Mouse (Mus musculus) CD8-positive naive resting alpha-beta T cell, adult 2 months (primary cell): ENCODE data around the gene Sec63.

Experiments used
- DNase-seq, 2 experiments: peaks; one replicate each; pipeline ENCODE4 v3.0.0; 2022; ENCODE audit warnings: low read depth in 2 of 2, low spot score in 2 of 2

Gene Sec63

DNA sequence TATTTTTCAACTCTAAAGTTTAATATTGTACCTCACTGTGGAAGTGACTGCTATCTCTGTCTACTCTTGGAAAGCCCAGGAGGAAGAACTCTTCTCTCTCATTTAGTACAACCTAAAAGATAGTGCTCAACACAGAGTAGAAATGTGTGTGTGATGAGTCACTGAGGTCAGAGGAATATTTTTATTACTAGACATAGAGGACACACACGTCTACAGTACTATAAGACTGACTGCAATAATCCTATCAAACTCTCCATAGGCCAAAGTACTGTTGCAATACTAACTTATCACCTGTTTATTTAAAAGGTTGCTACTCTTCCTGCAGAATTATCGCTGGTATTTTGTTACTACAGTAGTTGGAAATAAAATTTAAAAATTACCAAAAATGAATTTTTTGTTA is 68.7 kb downstream of the Sec63 start:
- DNase-seq, result no peak

GRCm38 (mm10) chr10:42830409-42830808 is 69.1 kb downstream of the Sec63 start:
- DNase-seq, result no peak

- DNase-seq, result peak; percentile 18 to 44
These were observed 71.4 kb downstream of the Sec63 start for GRCm38 (mm10) chr10:42832677-42833076.

- DNase-seq, result no peak
These were observed 72.8 kb downstream of the Sec63 start for GRCm38 (mm10) chr10:42833871-42834727.

GRCm38 (mm10) chr10:42838106-42838505 is 76.8 kb downstream of the Sec63 start:
- no peak for DNase-seq

- DNase-seq, result peak; percentile 32 to 49
These were observed 77.4 kb downstream of the Sec63 start for GRCm38 (mm10) chr10:42838736-42839135.

GRCm38 (mm10) chr10:42840036-42840435 is 78.7 kb downstream of the Sec63 start:
- DNase-seq, result no peak

DNA sequence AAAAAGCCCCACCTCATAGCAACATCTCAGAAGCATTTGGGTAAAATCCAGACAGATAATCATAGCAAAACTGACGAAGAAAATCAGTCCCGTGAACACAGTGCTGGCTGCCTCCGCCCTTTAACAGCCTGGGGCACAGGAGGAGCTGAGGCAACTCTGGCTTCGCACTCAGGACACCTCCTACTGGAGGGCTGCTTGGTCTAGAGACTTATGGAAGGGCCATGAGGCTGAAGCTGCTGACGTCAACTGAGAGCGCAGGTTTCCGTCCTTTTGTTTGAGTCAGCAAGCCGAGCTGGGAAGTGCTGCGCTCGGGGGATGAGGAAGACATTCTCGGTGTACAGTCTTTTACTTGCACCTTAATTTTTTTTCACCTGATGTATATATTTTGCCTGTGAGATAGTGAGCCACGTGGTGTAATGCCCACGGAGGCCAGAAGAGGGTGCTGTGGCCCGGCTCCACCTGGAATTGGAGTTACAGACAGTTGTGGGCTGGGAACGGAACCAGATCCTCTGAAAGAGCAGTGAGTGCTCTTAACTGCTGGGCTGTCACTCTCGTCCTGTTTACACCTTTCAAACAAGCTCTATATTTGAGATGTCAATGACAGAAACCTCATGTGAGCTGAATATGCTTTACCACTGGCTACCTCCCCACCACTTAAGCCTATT is 80.4 kb downstream of the Sec63 start:
- peak in 1 of 2 experiments; percentile 58 for DNase-seq

DNA sequence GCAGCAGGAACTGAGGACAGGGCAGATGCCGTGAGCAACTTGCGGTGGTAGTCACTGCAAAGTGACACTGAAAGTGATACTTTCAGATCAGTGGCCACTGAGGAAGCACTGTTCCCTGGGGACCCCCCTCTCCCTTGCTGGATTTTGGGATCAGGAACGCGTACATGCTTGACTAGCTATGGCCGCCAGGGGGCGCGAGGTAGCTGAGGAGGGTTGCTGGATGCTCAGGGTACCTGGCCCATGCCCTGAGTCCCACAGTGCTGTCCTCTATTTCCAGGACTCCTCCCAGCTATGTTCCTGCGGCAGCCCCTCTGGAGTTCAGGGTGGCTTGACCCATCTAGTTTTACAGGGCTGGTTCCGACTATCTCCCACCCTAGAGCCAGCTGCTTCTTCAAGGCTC is 81.1 kb downstream of the Sec63 start:
- peak; percentile 71 to 73 for DNase-seq

DNA sequence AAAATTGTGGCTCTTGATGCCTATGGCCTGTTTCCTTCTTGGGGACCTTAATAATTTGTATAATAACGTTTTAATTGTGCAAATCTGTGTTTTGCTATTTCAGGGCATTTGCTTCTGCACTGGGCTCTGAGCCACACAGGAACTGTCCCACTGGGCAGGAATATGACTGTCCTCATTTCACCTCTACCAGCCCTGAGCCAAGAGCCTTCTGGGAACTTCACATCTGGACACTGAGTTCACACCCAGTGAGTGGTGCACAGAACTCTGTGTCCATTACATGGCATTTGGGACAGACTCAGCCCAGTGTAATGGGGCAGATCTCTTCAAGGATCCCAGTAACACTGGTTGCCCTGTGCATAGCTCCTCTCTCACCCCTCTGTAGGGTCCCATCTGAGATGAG is 82.1 kb downstream of the Sec63 start:
- DNase-seq, result no peak

DNA sequence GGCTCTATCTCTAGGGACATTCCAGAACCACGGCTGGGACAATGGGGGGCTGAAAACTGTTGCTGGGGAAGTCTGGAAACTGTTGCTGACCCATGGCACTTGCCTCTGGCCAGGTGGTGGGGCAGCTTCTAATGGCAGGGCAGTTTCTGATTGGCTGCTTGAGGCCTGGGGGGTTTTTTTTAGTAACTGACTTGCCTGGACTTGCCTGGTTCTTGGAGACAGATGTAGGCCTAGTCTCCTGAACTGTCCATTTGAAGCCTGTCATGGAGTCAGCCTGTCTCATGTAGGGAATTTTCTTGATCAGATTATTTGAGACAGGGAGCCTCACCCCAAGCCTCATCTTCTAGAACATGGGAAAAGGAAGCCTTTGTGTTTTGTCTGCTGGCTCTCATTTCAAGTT is 84.2 kb downstream of the Sec63 start:
- DNase-seq, result no peak

GRCm38 (mm10) chr10:42848179-42849080 is 87.1 kb downstream of the Sec63 start:
- DNase-seq, result no peak

- DNase-seq, result peak; percentile 39 to 55
These were observed 87.7 kb downstream of the Sec63 start for GRCm38 (mm10) chr10:42849081-42849400.

DNA sequence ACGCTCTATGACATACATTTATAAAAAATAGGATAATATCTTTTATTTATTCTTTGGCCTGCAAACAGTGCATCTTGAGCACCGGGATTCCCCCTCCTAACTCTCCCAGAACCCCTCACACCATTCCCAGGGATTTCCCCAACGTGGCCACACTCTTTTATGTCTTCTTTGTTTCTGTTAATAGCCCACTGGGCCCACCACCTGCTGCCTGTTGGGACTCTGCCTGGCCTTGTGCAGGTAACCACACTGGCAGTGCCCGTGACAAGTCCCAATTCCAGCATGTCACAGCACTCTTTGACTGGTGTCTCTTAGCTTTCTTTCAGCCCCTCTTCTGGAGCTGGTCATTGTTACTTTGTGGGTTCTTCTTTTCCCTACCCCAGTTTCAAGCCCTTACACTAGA is 93.5 kb downstream of the Sec63 start:
- no peak for DNase-seq

DNA sequence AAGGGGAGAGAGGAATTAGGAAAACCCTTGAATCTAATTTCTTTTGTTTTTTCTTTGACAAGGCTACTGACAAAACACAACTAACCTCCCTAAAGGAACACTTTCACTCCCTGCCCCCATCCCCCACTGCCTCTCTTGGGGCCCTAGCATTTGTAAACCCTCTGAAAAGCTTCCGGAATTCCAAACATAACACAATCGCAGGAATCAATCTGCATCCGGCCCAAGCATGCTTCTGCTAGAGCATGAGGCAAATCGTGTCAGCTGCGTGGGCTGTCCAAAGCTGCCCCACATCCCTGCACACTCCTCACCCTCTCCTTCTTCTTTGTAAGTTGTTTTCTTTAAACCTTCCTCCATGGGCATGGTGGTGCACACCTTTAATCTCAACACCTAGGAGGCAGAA is 94.0 kb downstream of the Sec63 start:
- DNase-seq, result no peak

- DNase-seq, result no peak
These were observed 95.3 kb downstream of the Sec63 start for GRCm38 (mm10) chr10:42856574-42856973.

DNA sequence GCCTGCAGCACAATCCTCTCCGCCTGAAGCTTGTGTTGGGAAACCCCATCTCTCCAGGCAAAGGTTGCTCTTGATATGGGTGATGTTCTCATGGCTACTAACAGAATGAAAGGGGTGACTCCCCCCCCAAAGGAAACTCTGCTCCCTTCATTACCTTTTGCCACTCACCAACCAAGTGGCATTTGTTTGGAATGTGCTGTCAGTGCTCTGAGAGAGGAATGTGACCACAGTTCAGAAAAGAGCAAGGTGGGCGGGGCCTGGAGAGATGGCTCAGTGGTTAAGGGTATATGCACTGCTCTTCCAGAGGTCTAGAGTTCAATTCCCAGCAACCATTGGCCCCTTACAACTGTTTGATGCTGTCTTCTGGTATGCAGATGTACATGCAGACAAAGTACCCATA is 95.7 kb downstream of the Sec63 start:
- DNase-seq, result no peak

DNA sequence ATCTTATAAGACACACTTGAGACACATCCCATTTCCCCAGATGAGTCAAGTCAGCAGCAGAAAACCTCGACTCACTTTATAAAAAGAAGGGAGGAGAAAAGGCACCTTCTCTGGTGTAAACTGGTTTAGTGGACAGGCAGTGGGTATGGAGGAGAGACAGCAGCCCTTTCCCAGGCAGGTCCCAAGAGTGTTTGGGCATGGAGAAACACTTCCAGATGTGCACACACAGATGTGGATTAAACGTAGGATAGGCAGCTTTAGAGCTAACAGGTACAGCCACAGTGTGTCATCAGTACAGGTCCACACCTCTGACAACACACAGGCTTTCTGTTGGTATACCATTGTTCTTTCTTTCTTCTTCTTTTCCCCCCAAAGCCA is 98.5 kb downstream of the Sec63 start:
- no peak for DNase-seq

DNA sequence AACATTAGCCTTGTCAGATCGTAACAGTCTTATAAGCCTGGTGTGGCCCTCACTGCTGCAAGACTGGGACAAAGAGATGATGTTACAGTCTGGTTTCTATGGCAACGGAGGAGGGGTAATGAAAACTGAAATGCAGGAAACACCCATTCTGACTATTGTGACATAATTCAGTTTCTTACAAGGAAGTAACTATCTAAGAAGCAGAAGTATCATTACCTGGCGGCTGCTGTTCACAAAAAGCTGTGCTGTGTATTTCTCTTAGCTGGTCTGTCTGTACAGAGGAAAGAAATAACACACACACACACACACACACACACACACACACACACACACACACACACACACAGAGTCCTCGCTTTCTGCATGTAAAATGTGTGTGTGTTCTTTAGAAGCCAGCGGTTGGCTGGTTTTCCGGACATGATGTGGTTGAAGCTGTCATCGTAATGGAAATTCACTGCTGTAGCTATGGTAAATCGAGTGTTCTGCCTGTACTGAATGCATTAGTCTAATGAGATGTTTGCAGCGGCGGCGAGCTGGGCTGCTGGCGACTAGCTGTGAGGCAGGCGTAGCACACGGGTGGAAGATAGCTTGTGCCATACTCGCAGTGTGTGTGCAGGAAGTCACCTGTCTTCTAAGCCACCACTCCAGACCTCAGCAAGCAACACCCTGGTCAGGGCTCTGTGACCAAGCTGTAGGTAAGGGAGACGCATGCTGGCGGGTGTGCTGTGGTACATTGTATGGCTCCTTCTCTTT is 99.0 kb downstream of the Sec63 start, which contains the start of gene Scml4:
TSS of gene Scml4 (plus strand) at position 212 of the 753 bp plus-strand sequence.
- peak; percentile 82 to 83 for DNase-seq

DNA sequence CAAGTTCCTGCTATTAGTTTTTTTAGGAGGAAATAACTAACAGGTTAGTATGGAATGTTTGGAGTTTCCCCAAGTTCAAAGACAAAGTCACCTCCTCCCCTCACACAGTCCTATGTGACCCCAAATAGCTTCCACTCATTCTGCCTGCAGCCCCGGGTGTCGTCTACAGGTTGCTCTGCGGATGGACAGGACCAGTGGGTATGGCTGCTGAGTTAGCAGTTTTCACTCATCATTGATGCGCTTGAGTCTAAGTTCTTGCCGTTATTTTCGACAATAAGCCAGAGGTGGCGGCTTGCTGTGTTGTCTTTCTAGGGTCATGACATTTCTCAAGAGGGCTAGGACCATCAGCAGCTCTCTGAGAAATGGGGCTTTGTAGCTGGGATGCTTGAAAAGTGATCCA is 100.2 kb downstream of the Sec63 start:
- DNase-seq, result no peak
